Mouse (Mus musculus): Measurements from ENCODE around the gene Dnaja4.

The Dnaja4 gene

DNA sequence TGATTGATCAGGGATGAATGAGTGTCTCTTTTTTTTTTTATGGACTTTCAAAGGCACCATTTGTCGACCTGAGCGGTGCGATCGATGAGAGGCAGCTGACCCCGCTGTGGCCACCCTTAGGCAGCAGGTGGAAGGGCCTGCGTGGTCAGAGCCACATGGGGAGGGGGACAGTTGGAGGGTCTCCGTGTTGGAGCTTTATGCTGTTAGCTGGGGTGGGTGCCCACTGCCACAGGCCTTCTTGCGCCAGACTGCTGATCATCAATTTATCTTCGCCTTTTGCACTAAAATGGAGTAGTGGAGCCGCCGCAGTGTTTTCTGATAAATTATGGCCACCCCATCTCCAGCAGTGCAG lies 54.2 kb downstream of the Dnaja4 start:
- no peak for DNase-seq

DNA sequence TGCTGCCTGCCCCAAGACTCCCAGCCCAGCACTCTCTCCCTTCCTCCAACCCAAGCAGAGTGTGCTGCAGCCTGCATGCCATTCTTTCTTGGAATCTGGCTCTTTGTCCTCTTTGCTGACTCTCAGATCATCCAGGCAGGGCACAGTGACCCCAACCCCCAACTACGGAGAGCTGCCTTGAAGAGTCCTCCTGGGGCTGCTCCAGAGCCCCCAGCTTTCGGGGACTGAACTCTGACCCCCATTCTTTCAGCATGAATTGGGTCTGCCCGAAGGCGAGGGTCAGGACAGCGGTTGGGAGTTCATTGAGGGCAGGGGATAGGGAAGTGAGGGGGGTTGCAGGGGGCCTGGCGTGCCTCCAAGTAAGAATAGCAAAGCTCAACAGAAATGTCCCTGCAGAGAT lies 60.9 kb downstream of the Dnaja4 start:
- DNase-seq = no peak

DNA sequence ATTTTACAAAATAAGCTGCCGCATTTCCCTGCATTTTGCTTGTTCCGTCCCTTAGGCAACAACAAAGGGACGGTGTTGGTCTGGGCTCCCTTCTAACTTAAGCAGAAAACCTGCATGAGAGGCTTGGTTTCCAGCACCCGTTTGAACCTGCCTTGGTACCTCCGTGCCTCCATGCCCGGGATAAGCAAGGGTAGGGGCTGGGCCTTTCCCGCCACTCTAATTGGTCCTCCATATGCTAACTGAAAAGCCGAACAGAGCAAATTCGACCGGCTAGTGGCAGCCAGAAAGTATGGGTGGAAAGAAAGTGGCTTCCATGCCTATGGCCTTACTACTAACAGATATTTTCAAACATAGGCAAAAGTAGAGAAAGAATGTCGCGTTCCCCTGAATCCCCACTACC lies 65.4 kb downstream of the Dnaja4 start:
- no peak for DNase-seq

DNA sequence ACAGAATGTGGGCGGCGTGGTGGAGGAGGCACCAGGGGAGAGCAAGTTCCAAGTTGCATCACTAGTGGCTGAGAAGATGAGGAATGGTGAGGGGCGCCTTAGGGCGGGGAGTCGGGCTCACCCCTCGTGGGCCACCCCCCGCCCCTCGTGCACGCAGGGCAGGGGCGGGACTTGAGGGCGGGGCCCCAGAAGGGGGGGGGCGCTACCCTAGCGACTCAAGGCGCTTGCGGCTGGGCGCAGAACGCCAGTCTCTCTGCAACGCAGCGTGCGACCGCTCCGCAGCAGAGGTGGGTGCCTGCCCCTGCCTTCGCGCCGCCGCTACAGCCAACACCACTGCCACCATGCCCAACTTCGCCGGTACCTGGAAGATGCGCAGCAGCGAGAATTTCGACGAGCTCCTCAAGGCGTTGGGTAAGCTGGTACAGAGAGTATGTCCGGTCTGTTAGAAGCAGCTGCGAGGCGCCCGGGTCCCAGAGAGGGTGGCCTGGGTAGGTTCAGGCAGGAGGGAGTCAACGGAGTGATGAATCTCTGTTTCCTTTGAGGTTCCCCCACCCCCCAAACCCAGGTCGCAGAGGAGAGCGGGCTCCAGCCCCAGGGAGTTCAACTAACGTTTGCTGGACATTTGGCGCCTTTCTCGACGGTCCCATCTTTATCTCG lies 66.0 kb downstream of the Dnaja4 start, which contains the start of gene Crabp1:
TSS of gene Crabp1 (plus strand) at position 188 of the 657 bp plus-strand sequence.
- DNase-seq = no peak

DNA sequence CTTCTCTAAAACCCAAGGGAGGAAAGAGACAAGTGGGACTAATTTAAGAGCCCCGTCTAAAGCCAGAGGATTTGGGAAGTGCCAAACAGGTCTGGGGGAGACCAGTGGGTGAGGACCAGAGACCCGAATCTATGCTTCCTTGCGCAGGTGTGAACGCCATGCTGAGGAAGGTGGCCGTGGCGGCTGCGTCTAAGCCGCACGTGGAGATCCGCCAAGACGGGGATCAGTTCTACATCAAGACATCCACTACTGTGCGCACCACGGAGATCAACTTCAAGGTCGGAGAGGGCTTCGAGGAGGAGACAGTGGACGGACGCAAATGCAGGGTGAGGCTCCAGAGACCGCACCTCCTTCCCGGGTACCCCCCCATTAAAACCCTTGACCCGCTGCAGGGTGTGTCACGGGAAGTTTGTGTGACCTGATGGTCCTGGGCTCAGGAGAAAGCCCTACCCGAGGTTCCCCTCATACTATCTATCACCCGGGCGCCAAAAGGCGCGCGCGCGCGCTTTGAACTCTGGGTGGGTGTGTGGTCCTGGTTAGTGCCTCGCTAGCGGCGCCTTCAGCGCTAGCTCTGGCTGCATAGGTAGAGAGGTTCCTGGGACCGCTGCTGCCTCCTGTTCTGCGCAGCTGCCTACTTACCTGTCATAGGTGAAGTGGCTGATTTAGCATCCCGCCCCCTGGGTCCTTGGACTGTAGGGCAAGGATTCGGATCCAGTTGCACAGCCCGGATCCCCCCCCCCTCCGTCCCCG lies 66.8 kb downstream of the Dnaja4 start:
- no peak for DNase-seq
